Mouse (Mus musculus) neural tube, embryonic 15.5 days (tissue): ENCODE data around the gene Coa3. TPM values are rescaled to one million over a fixed set of nuclear protein-coding genes. Genes with fewer than 3 reads are reported as not detected.
"Not testable (repeated sequence)": the region's sequence is repeated elsewhere in the genome, so short reads cannot be mapped to it uniquely, and the experiment has no call there.

Source experiments
- ATAC-seq: fragments of 200-750 bp; cut with Nextera tagmentation; 2 replicates; pipeline ENCODE4 v1.8.0; 2017; ENCODE audit warnings: mild to moderate bottlenecking, moderate TSS enrichment, moderate library complexity; ENCODE audit not compliant: low FRiP score
- H3K27ac ChIP-seq: fragments of 300-500 bp; sonication (generic); replicated peaks from 2 replicates; pipeline ENCODE4 v1.5.1; 2015; ENCODE audit warnings: mild to moderate bottlenecking, inconsistent platforms
- H3K27me3 ChIP-seq: fragments of 300-500 bp; sonication (generic); replicated peaks from 2 replicates; pipeline ENCODE4 v1.6.1; 2015; ENCODE audit warnings: inconsistent platforms
- H3K36me3 ChIP-seq: fragments of 300-500 bp; sonication (generic); 2 replicates; pipeline ENCODE4 v1.6.1; 2015; ENCODE audit warnings: inconsistent platforms
- H3K4me1 ChIP-seq: fragments of 300-500 bp; sonication (generic); 2 replicates; pipeline ENCODE4 v1.6.1; 2015; ENCODE audit warnings: inconsistent platforms
- H3K4me2 ChIP-seq: fragments of 300-500 bp; sonication (generic); 2 replicates; pipeline ENCODE4 v1.6.1; 2015; ENCODE audit warnings: inconsistent platforms, mild to moderate bottlenecking, moderate library complexity
- H3K4me3 ChIP-seq: fragments of 300-500 bp; sonication (generic); replicated peaks from 2 replicates; pipeline ENCODE4 v1.5.1; 2015; ENCODE audit warnings: mild to moderate bottlenecking, inconsistent platforms
- H3K9ac ChIP-seq: fragments of 300-500 bp; sonication (generic); replicated peaks from 2 replicates; pipeline ENCODE4 v1.6.1; 2015; ENCODE audit warnings: mild to moderate bottlenecking, inconsistent platforms
- H3K9me3 ChIP-seq: fragments of 300-500 bp; sonication (generic); replicated peaks from 2 replicates; pipeline ENCODE4 v1.6.1; 2016; ENCODE audit warnings: inconsistent platforms
- WGBS: fragments of 180-500 bp; shearing (Covaris S2); methylation state at CpG from one replicate; pipeline ENCODE4 v1.1.7; 2015; ENCODE audit warnings: mixed read lengths; 5-methylcytosine and 5-hydroxymethylcytosine counted together
- polyA plus RNA-seq: library from polyadenylated mRNA; unstranded; fragments of >200 nt; fragmentation: Nextera tagmentation; extraction: Ambion mirVana; gene quantifications from 2 replicates; pipeline ENCODE4 v1.2.1, GENCODE M21; 2015

Gene Coa3
- polyA plus RNA-seq: 213 and 237 TPM in 2 replicates

GRCm38 (mm10) chr11:101278223-101279192, at the start of gene Coa3, which contains the start of gene Cntd1:
Coa3 (minus strand) TSS chr11:101279114.
Cntd1 (plus strand) TSS chr11:101279012.
- Histone ChIP-seq H3K9ac (peak within 1 kb of the TSS; percentile 78), H3K4me1 (peaks cover 29% of the 10 kb centered on the region), H3K27me3 (no peaks in the 10 kb centered on the region; the same call in 1 of the 2 replicates), H3K27ac (peak within 1 kb of the TSS; percentile 82), H3K4me2 (peak within 1 kb of the TSS; percentile 88), H3K9me3 (no peaks in the 10 kb centered on the region), H3K4me3 (peak within 1 kb of the TSS; percentile 66), H3K36me3 (no peaks in the 10 kb centered on the region; the same call in 1 of the 2 replicates)
- ATAC-seq: peak; percentile 96
- WGBS: 10% methylated on average over 45 of the region's 45 CpGs

GRCm38 (mm10) chr11:101327311-101327710, 48.4 kb upstream of the Coa3 start:
- Histone ChIP-seq H3K4me1 (0 out of 2 replicates have a peak, but pooled peaks cover 7% of the 10 kb centered on the region), H3K27ac (no peak overlapping the region), H3K4me3 (no peak overlapping the region), H3K9me3 (no peaks in the 10 kb centered on the region), H3K36me3 (peaks cover 31% of the 10 kb centered on the region), H3K9ac (no peak overlapping the region), H3K27me3 (no peaks in the 10 kb centered on the region), H3K4me2 (no peak overlapping the region)
- ATAC-seq: no peak
- WGBS: 49% methylated on average over 3 of the region's 3 CpGs

- Histone ChIP-seq H3K27ac (no peak overlapping the region), H3K4me3 (no peak overlapping the region), H3K36me3 (peaks cover 42% of the 10 kb centered on the region), H3K27me3 (no peaks in the 10 kb centered on the region), H3K9ac (no peak overlapping the region), H3K4me1 (0 out of 2 replicates have a peak, but pooled peaks cover 7% of the 10 kb centered on the region), H3K4me2 (no peak overlapping the region), H3K9me3 (no peaks in the 10 kb centered on the region)
- WGBS: 86% methylated on average over 11 of the region's 11 CpGs
- ATAC-seq: no peak
Observed at GRCm38 (mm10) chr11:101326147-101326546, 47.2 kb upstream of the Coa3 start.

- WGBS: 93% methylated on average over 11 of the region's 11 CpGs
- not testable (repeated sequence) for H3K4me3 ChIP-seq, H3K9ac ChIP-seq, H3K4me1 ChIP-seq, H3K27me3 ChIP-seq, H3K4me2 ChIP-seq, H3K9me3 ChIP-seq, H3K27ac ChIP-seq, ATAC-seq
- H3K36me3 ChIP-seq: peaks cover 52% of the 10 kb centered on the region
Observed at GRCm38 (mm10) chr11:101325201-101325600, 46.3 kb upstream of the Coa3 start.

GRCm38 (mm10) chr11:101324763-101325162, 45.8 kb upstream of the Coa3 start, which contains the start of gene Aoc2:
Aoc2 (plus strand) TSS chr11:101325063.
- H3K36me3 ChIP-seq: peaks cover 56% of the 10 kb centered on the region
- no peak for ATAC-seq
- H3K9ac ChIP-seq: no peak within 1 kb of the TSS
- 0 out of 2 replicates have a peak, but pooled peaks cover 7% of the 10 kb centered on the region for H3K4me1 ChIP-seq
- H3K27ac ChIP-seq: no peak within 1 kb of the TSS
- no peak within 1 kb of the TSS for H3K4me3 ChIP-seq
- 94% methylated on average over 5 of the region's 5 CpGs for WGBS
- no peak within 1 kb of the TSS for H3K4me2 ChIP-seq
- H3K9me3 ChIP-seq: no peaks in the 10 kb centered on the region
- H3K27me3 ChIP-seq: no peaks in the 10 kb centered on the region

- peak; percentile 53; the same call in 1 of the 2 replicates for ATAC-seq
- WGBS: 11% methylated on average over 4 of the region's 4 CpGs
- no peaks in the 10 kb centered on the region for H3K27me3 ChIP-seq
- H3K4me1 ChIP-seq: 0 out of 2 replicates have a peak, but pooled peaks cover under 1% of the 10 kb centered on the region
- H3K4me2 ChIP-seq: no peak overlapping the region
- no peaks in the 10 kb centered on the region for H3K9me3 ChIP-seq
- H3K9ac ChIP-seq: no peak overlapping the region
- no peak overlapping the region for H3K27ac ChIP-seq
- H3K4me3 ChIP-seq: no peak overlapping the region
- H3K36me3 ChIP-seq: peaks cover 67% of the 10 kb centered on the region
Observed at GRCm38 (mm10) chr11:101323609-101324008, 44.7 kb upstream of the Coa3 start.

GRCm38 (mm10) chr11:101316501-101316917, 37.6 kb upstream of the Coa3 start:
- ATAC-seq: peak; percentile 51
- peaks cover 24% of the 10 kb centered on the region for H3K4me1 ChIP-seq
- peak overlapping the region; percentile 85 for H3K27ac ChIP-seq

GRCm38 (mm10) chr11:101315665-101316500, 37.0 kb upstream of the Coa3 start, which contains the start of gene Psme3:
Psme3 (plus strand) TSS chr11:101316213.
- H3K27me3 ChIP-seq: no peaks in the 10 kb centered on the region; the same call in 1 of the 2 replicates
- WGBS: under 1% methylated on average over 55 of the region's 62 CpGs
- H3K27ac ChIP-seq: peak within 1 kb of the TSS; percentile 85

More at GRCm38 (mm10) chr11:101316501-101316917, 37.6 kb upstream of the Coa3 start:
- H3K4me2 ChIP-seq: peak overlapping the region; percentile 96
- peak overlapping the region; percentile 87 for H3K9ac ChIP-seq
- no peaks in the 10 kb centered on the region; the same call in 1 of the 2 replicates for H3K27me3 ChIP-seq
- under 1% methylated on average over 17 of the region's 17 CpGs for WGBS
- H3K36me3 ChIP-seq: peaks cover 37% of the 10 kb centered on the region
- peak overlapping the region; percentile 74 for H3K4me3 ChIP-seq
- no peaks in the 10 kb centered on the region for H3K9me3 ChIP-seq

GRCm38 (mm10) chr11:101315082-101315650, 36.3 kb upstream of the Coa3 start:
- no peak for ATAC-seq
- H3K36me3 ChIP-seq: peaks cover 24% of the 10 kb centered on the region
- 88% methylated on average over 8 of the region's 8 CpGs for WGBS

More at GRCm38 (mm10) chr11:101315665-101316500, 37.0 kb upstream of the Coa3 start, which contains the start of gene Psme3:
- Histone ChIP-seq H3K4me3 (peak within 1 kb of the TSS; percentile 74), H3K4me1 (peaks cover 24% of the 10 kb centered on the region), H3K9ac (peak within 1 kb of the TSS; percentile 87), H3K36me3 (peaks cover 31% of the 10 kb centered on the region), H3K4me2 (peak within 1 kb of the TSS; percentile 96), H3K9me3 (no peaks in the 10 kb centered on the region)
- peak; percentile 94 for ATAC-seq

GRCm38 (mm10) chr11:101314567-101314966, 35.7 kb upstream of the Coa3 start:
- no peak overlapping the region for H3K27ac ChIP-seq
- no peaks in the 10 kb centered on the region for H3K9me3 ChIP-seq
- no peaks in the 10 kb centered on the region; the same call in 1 of the 2 replicates for H3K27me3 ChIP-seq
- no peak for ATAC-seq
- H3K4me1 ChIP-seq: peaks cover 24% of the 10 kb centered on the region
- WGBS: 100% methylated on average over 1 of the region's 1 CpGs
- no peak overlapping the region for H3K4me3 ChIP-seq
- peaks cover 18% of the 10 kb centered on the region for H3K36me3 ChIP-seq
- no peak overlapping the region for H3K9ac ChIP-seq
- H3K4me2 ChIP-seq: no peak overlapping the region

More at GRCm38 (mm10) chr11:101315082-101315650, 36.3 kb upstream of the Coa3 start:
- no peaks in the 10 kb centered on the region for H3K9me3 ChIP-seq
- peak overlapping the region; percentile 74 for H3K4me3 ChIP-seq
- H3K4me2 ChIP-seq: peak overlapping the region; percentile 96
- peak overlapping the region; percentile 87 for H3K9ac ChIP-seq
- peaks cover 24% of the 10 kb centered on the region for H3K4me1 ChIP-seq
- peak overlapping the region; percentile 85 for H3K27ac ChIP-seq
- H3K27me3 ChIP-seq: no peaks in the 10 kb centered on the region; the same call in 1 of the 2 replicates
